Mouse (Mus musculus): ENCODE results near the gene Gnl3. TPM values are rescaled to one million over a fixed set of nuclear protein-coding genes. Genes with fewer than 3 reads are reported as not detected.

The Gnl3 gene
- 43.5 TPM for polyA plus RNA-seq (2014; fragmentation: Illumina TruSeq; extraction: RNeasy Lipid Tissue Mini Kit (QIAGEN cat#74804); ENCODE audit: low read depth, low replicate concordance)

GRCm38 (mm10) chr14:31018860-31019291 is at the start of gene Gnl3, which contains the start of gene Pbrm1:
TSS of gene Gnl3 (minus strand) at chr14:31019152.
TSS of gene Pbrm1 (plus strand) at chr14:31019138.

GRCm38 (mm10) chr14:31001307-31002205 is 17.4 kb downstream of the Gnl3 start, which contains the start of the genes Glt8d1 and Spcs1:
TSS of gene Glt8d1 (plus strand) at chr14:31001400.
TSS of gene Spcs1 (minus strand) at chr14:31001672.

Other genes with a start within 250 kb of the Gnl3 start
- 35.8 TPM for gene Tmem110, start 193.6 kb downstream of the Gnl3 start, polyA plus RNA-seq (2014; fragmentation: Illumina TruSeq; extraction: RNeasy Lipid Tissue Mini Kit (QIAGEN cat#74804); ENCODE audit: low read depth, low replicate concordance)
- 20.8 TPM for gene Mustn1, start 140.0 kb downstream of the Gnl3 start, polyA plus RNA-seq (2014; fragmentation: Illumina TruSeq; extraction: RNeasy Lipid Tissue Mini Kit (QIAGEN cat#74804); ENCODE audit: low read depth, low replicate concordance)
- 1.5 TPM for gene Itih4, start 132.7 kb downstream of the Gnl3 start, polyA plus RNA-seq (2014; fragmentation: Illumina TruSeq; extraction: RNeasy Lipid Tissue Mini Kit (QIAGEN cat#74804); ENCODE audit: low read depth, low replicate concordance)
- 2.6 TPM for gene Itih3, start 95.4 kb downstream of the Gnl3 start, polyA plus RNA-seq (2014; fragmentation: Illumina TruSeq; extraction: RNeasy Lipid Tissue Mini Kit (QIAGEN cat#74804); ENCODE audit: low read depth, low replicate concordance)
- gene Itih1, start 75.9 kb downstream of the Gnl3 start, polyA plus RNA-seq (2014; fragmentation: Illumina TruSeq; extraction: RNeasy Lipid Tissue Mini Kit (QIAGEN cat#74804); ENCODE audit: low read depth, low replicate concordance) = not detected
- gene Nek4, start 67.8 kb downstream of the Gnl3 start, polyA plus RNA-seq (2014; fragmentation: Illumina TruSeq; extraction: RNeasy Lipid Tissue Mini Kit (QIAGEN cat#74804); ENCODE audit: low read depth, low replicate concordance) = 13.6 TPM
- 75.5 TPM for gene Glt8d1, start 17.8 kb downstream of the Gnl3 start, polyA plus RNA-seq (2014; fragmentation: Illumina TruSeq; extraction: RNeasy Lipid Tissue Mini Kit (QIAGEN cat#74804); ENCODE audit: low read depth, low replicate concordance)
- 318 TPM for gene Spcs1, start 17.5 kb downstream of the Gnl3 start, polyA plus RNA-seq (2014; fragmentation: Illumina TruSeq; extraction: RNeasy Lipid Tissue Mini Kit (QIAGEN cat#74804); ENCODE audit: low read depth, low replicate concordance)
- gene Pbrm1, start within 50 bp of the Gnl3 start, polyA plus RNA-seq (2014; fragmentation: Illumina TruSeq; extraction: RNeasy Lipid Tissue Mini Kit (QIAGEN cat#74804); ENCODE audit: low read depth, low replicate concordance) = 18.0 TPM
- 34.3 TPM for gene Smim4, start 109.8 kb upstream of the Gnl3 start, polyA plus RNA-seq (2014; fragmentation: Illumina TruSeq; extraction: RNeasy Lipid Tissue Mini Kit (QIAGEN cat#74804); ENCODE audit: low read depth, low replicate concordance)
- gene Nt5dc2, start 111.9 kb upstream of the Gnl3 start, polyA plus RNA-seq (2014; fragmentation: Illumina TruSeq; extraction: RNeasy Lipid Tissue Mini Kit (QIAGEN cat#74804); ENCODE audit: low read depth, low replicate concordance) = 25.1 TPM
- gene Stab1, start 149.5 kb upstream of the Gnl3 start, polyA plus RNA-seq (2014; fragmentation: Illumina TruSeq; extraction: RNeasy Lipid Tissue Mini Kit (QIAGEN cat#74804); ENCODE audit: low read depth, low replicate concordance) = 47.2 TPM
- 1.4 TPM for gene Tnnc1, start 189.2 kb upstream of the Gnl3 start, polyA plus RNA-seq (2014; fragmentation: Illumina TruSeq; extraction: RNeasy Lipid Tissue Mini Kit (QIAGEN cat#74804); ENCODE audit: low read depth, low replicate concordance)
- 268 TPM for gene Nisch, start 197.8 kb upstream of the Gnl3 start, polyA plus RNA-seq (2014; fragmentation: Illumina TruSeq; extraction: RNeasy Lipid Tissue Mini Kit (QIAGEN cat#74804); ENCODE audit: low read depth, low replicate concordance)
- gene Sema3g, start 198.7 kb upstream of the Gnl3 start, polyA plus RNA-seq (2014; fragmentation: Illumina TruSeq; extraction: RNeasy Lipid Tissue Mini Kit (QIAGEN cat#74804); ENCODE audit: low read depth, low replicate concordance) = 16.2 TPM
- 38.3 TPM for gene Phf7, start 232.2 kb upstream of the Gnl3 start, polyA plus RNA-seq (2014; fragmentation: Illumina TruSeq; extraction: RNeasy Lipid Tissue Mini Kit (QIAGEN cat#74804); ENCODE audit: low read depth, low replicate concordance)
- gene Bap1, start 232.3 kb upstream of the Gnl3 start, polyA plus RNA-seq (2014; fragmentation: Illumina TruSeq; extraction: RNeasy Lipid Tissue Mini Kit (QIAGEN cat#74804); ENCODE audit: low read depth, low replicate concordance) = 37.2 TPM

Data from adipose tissue, adult 10 weeks (tissue).